Mouse (Mus musculus): ENCODE measurements around the gene Ptgdr. TPM values are rescaled to one million over a fixed set of nuclear protein-coding genes. Genes with fewer than 3 reads are reported as not detected.

Ptgdr gene
- polyA plus RNA-seq (2012; fragmentation: generic; extraction: Trizol), result not detected

GRCm38 (mm10) chr14:44858868-44859613 is at the start of gene Ptgdr:
Ptgdr (minus strand) TSS chr14:44859375.

Other genes with a start within 250 kb of the Ptgdr start
- gene Gm5624, start 231.4 kb downstream of the Ptgdr start, polyA plus RNA-seq (2012; fragmentation: generic; extraction: Trizol), result 1 to 10 TPM; 1.5 to 7.9 TPM
- gene Gm8257, start 152.9 kb downstream of the Ptgdr start, polyA plus RNA-seq (2012; fragmentation: generic; extraction: Trizol), result not detected
- not detected for gene Gm8267, start 109.0 kb downstream of the Ptgdr start, polyA plus RNA-seq (2012; fragmentation: generic; extraction: Trizol)
- not detected for gene Ptger2, start 128.8 kb upstream of the Ptgdr start, polyA plus RNA-seq (2012; fragmentation: generic; extraction: Trizol)

Measured in C3H10T1/2 (cell line).